Mouse (Mus musculus): ENCODE measurements at regions not wholly inside any gene's neighbourhood (a gene's known extent, or its start where the extent isn't known, plus 50 kb on each side); places are given as distances from the start of the nearest gene placed in this dataset.

- DNase-seq (ENCODE audit: inconsistent ontology term) = peak; percentile 48
Observed at GRCm38 (mm10) chr13:83716711-83717171, 212.9 kb downstream of the Mef2c start.

GRCm38 (mm10) chr13:83717686-83718210 is 213.9 kb downstream of the Mef2c start:
- peak; percentile 31 for DNase-seq (ENCODE audit: inconsistent ontology term)

DNA sequence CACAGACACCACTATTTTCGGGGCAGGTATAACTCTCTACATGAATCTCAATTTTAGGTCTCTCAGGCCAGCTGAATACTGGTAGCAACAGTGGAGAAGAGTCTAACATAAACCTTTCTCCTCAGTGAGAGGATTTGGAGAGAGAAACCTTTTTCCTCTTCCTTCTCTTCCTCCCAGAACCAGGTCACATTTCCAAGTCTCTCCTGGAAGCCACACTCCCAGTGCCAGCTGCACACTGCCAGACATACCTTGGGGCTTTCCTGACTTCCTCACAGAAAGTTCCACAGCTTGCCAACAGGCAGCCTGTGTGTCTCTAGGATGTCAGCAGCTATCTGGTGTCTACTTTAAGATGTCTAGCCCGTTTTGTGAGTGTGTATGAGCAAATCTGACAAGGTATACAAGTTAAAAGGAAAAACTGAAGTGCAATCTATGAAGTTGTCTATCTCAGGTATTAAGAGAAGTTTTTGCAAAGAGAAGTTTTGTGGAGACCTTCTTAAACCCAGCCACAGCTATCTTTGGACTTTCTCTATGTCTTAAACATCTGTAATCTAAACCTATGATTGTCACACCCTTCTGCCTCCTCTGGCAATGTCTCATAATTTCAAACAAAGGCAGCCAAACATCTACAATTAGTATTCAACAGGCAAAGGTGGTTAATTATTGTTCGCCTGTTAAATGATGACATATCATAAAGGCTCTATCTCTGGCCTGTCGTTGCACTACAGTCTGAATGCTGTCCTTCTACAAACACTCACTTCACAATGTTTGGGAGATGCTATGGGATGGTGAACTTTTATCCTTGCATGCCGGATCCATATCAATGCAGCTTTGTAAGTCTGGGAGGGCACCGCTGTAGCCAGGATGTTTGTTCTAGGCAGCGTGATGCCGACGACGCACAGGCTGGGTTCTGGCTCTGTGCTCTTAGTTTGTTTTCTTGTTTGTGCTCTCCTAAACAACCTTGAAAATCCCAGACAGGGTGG is 214.9 kb downstream of the Mef2c start:
- DNase-seq (ENCODE audit: inconsistent ontology term) = peak; percentile 53

GRCm38 (mm10) chr13:83719635-83720291 is 215.9 kb downstream of the Mef2c start:
- DNase-seq (ENCODE audit: inconsistent ontology term) = peak; percentile 69

GRCm38 (mm10) chr13:83720352-83720751 is 216.5 kb downstream of the Mef2c start:
- DNase-seq (ENCODE audit: inconsistent ontology term) = peak; percentile 26

DNA sequence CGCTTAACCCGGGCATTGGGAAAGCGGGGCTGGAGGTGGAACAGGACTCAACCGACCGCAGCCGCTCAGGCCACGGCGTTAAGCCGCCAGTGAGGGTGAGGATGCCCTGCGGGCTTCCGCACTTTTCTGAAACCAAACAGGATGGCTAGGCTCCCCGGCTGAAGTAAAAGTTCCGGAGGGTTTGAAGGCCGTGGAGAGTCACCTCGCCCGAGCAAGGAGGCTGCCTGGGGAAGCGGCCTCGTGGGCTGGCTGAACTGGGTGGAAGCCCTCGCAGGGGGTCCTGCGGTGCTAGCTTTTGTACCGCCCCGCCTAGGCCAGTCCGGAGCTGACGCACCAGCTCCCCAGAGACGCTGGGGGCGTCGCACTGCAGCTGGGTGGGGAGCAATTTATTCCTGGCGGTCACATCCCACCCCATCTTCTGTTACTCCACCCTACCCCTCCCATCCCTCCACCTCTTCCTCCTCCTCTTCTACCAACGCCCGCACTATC is 217.1 kb downstream of the Mef2c start:
- peak; percentile 96 for DNase-seq (ENCODE audit: inconsistent ontology term)

GRCm38 (mm10) chr13:83721563-83721962 is 217.7 kb downstream of the Mef2c start:
- no peak for DNase-seq (ENCODE audit: inconsistent ontology term)

GRCm38 (mm10) chr13:83722241-83722640 is 218.4 kb downstream of the Mef2c start:
- DNase-seq (ENCODE audit: inconsistent ontology term) = peak; percentile 67

GRCm38 (mm10) chr13:83722791-83723190 is 219.0 kb downstream of the Mef2c start:
- DNase-seq (ENCODE audit: inconsistent ontology term) = no peak

DNA sequence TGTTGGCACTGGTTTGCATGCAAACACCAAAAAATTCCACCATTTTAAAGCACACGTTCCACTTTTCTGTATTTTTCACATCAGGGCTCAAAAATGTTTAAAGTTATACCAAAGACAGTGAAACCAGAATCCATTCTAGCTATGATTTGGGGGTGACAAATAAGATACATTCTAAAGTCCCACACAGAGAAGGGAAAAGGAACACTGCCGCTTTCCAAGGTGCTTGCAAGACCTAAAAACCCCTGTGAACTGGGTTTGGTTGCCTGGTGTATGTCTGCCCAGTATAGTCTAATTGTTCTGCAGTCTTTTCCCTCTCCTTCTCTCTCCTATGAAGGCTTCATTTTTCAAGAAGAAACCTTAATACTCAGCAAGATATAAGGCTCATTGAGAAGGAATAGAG is 219.6 kb downstream of the Mef2c start:
- no peak for DNase-seq (ENCODE audit: inconsistent ontology term)

DNA sequence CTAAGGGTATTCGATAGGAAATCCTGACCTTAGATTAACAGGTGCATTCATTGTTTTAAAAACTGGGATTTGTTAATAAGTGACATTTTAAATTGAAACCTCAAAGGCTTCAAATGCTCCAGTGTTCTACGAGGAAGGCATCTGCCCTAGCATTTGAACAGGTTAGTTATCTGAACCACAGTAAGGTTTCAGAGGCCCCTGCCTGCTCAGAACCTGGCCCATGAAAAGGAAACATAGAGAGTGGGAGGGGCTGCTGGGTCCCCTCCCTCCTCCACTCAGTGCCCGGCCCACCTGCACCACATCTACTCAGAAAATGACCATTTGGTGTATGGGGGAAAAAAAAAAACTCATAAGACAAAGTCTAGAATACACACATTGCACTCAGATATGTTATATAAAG is 220.4 kb downstream of the Mef2c start:
- DNase-seq (ENCODE audit: inconsistent ontology term) = no peak

GRCm38 (mm10) chr13:83724995-83725394 is 221.2 kb downstream of the Mef2c start:
- DNase-seq (ENCODE audit: inconsistent ontology term) = peak; percentile 88

DNA sequence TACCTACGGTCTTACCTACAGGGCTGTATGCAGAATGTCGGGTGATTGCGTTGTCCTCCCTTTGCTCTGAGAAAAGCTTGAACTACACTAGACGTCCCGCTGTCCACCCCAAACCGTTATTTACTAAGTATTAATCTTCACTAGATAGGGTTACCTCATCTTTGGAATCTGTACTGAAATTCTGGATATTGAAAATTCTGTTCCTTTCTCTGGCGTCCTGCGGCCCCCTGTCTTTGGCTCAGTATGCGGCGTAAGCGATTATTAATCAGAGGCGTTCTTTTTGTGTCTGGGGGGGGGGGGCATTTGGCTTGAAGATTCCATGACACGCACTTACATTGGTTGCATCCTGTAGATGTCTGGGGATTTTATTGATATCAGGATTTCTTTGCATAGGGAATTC is 222.0 kb downstream of the Mef2c start:
- no peak for DNase-seq (ENCODE audit: inconsistent ontology term)

DNA sequence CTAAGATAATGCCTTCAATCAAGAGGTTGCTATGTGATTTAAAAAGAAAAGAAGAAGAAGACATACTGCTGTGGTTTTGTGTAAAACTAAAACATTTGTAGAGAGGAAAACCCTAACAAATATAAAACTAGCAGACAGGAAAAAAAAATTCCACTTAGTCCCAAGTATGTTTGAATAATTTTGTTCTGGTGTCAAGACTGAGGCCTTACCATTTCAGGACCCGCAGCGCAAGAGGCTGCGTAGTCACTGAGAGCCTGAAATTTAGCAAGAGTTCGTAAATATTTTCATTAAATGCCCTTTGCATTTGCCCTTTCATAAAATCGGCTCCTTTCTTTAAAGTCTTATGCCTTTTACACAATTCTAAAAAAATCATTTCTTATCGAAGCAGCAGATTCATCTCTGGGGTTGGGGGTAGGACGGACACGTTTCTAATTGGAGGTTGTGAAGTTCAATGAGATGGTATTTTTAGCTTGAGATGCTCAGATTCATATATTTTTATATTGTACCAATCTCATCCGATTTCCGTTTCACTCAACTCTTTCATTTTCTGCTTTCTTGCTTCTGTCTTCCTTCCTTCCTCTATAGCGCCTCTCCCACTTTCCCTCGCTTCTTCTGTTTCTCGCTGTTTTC is 222.6 kb downstream of the Mef2c start:
- DNase-seq (ENCODE audit: inconsistent ontology term) = no peak

DNA sequence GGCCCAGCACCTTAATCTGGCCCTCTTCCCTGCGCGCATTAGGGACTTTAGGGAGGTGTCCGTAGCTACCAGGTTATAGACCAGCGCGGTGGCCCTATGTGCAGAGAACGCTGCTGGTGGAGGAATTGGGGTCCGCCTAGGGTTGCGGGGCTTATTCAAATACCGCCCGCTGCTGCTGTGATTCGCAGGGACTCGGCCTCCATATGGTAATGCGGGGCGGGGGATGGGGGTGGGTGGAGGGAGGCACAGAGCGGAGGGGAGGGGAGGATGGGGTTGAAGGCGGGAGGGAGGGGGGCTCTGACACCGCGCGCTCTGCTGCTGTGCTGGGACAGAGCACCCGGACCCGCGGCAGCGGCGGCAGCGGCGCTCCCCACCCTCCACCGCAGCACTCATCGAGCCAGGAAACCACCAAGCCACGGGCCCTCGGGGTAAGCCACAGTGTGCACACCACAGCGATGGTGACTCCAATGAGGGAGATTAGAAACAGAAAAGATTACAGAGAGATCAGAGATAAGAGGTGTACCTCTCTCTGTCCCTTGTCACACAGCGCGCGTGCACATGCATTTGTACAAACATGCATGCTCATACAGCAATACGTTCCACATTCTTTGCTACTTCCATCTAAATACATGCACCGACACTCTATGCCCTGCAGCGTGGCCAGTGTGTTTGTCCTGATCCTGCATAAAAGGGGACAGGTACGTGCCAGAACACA is 223.4 kb downstream of the Mef2c start:
- peak; percentile 87 for DNase-seq (ENCODE audit: inconsistent ontology term)

- peak; percentile 55 for DNase-seq (ENCODE audit: inconsistent ontology term)
Observed at GRCm38 (mm10) chr13:83727766-83728395, 224.0 kb downstream of the Mef2c start.

- peak; percentile 56 for DNase-seq (ENCODE audit: inconsistent ontology term)
Observed at GRCm38 (mm10) chr13:83728421-83729010, 224.7 kb downstream of the Mef2c start.

GRCm38 (mm10) chr13:83729331-83730009 is 225.6 kb downstream of the Mef2c start:
- peak; percentile 86 for DNase-seq (ENCODE audit: inconsistent ontology term)

DNA sequence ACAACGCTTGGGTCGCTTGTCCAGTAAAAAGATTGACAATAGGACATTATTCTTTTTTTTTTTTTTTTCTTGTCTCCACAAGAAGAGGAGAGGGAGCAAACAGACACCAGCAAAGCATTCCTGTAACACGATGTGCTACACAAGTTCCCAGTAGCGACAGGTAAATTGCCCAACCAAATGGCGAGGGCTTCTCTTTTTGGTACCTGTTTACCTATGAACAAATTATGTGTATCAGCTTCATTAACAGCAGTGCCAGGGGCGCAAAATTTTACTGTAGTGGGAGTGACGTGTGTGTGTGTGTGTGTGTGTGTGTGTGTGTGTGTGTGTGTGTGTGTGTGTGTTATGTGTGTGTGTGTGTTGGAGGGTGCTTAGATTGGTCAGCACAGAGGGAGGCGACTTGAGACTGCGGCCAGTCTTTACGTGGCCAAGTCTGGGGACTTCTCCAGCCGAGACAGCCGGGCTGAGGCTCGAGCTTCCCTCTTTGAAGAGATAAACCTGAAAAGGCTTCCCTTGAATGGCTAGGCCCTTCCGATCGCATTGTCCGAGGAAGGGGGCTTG is 226.4 kb downstream of the Mef2c start:
- peak; percentile 85 for DNase-seq (ENCODE audit: inconsistent ontology term)
